Mouse (Mus musculus): Measurements from ENCODE around the gene Ccdc81. TPM values are rescaled to one million over a fixed set of nuclear protein-coding genes. Genes with fewer than 3 reads are reported as not detected.

Ccdc81 gene
- polyA plus RNA-seq, 1 experiment from 2014 or later, result not detected

- H3K4me1 ChIP-seq, result 0 out of 2 replicates have a peak, but pooled peaks cover 3% of the 10 kb centered on the region
- H3K27ac ChIP-seq, result no peak overlapping the region
- no peaks in the 10 kb centered on the region for H3K36me3 ChIP-seq
- ATAC-seq (ENCODE audit: insufficient read depth, low FRiP score, low read depth), result no peak
- H3K4me3 ChIP-seq (replicated peaks), result no peak overlapping the region
- no peaks in the 10 kb centered on the region for H3K27me3 ChIP-seq (replicated peaks)
- no peak overlapping the region for H3K9ac ChIP-seq
- H3K9me3 ChIP-seq, result no peaks in the 10 kb centered on the region
- H3K4me2 ChIP-seq, result no peak overlapping the region
- 62% methylated on average over 1 of the region's 1 CpGs for WGBS
These were observed 48.2 kb downstream of the Ccdc81 start for GRCm38 (mm10) chr7:89855196-89855595.

GRCm38 (mm10) chr7:89853131-89853530 is 50.3 kb downstream of the Ccdc81 start:
- Histone ChIP-seq H3K4me3 (replicated peaks) (no peak overlapping the region), H3K4me2 (no peak overlapping the region), H3K9ac (no peak overlapping the region), H3K9me3 (no peaks in the 10 kb centered on the region), H3K27ac (no peak overlapping the region), H3K27me3 (replicated peaks) (no peaks in the 10 kb centered on the region), H3K36me3 (no peaks in the 10 kb centered on the region), H3K4me1 (0 out of 2 replicates have a peak, but pooled peaks cover 3% of the 10 kb centered on the region)
- WGBS, result 77% methylated on average over 5 of the region's 5 CpGs
- no peak for ATAC-seq (ENCODE audit: insufficient read depth, low FRiP score, low read depth)

- H3K36me3 ChIP-seq, result no peaks in the 10 kb centered on the region
- H3K4me2 ChIP-seq, result no peak overlapping the region
- no peaks in the 10 kb centered on the region for H3K27me3 ChIP-seq (replicated peaks)
- H3K4me1 ChIP-seq, result 0 out of 2 replicates have a peak, but pooled peaks cover 3% of the 10 kb centered on the region
- no peaks in the 10 kb centered on the region for H3K9me3 ChIP-seq
- no peak overlapping the region for H3K27ac ChIP-seq
- 43% methylated on average over 10 of the region's 10 CpGs for WGBS
- no peak overlapping the region for H3K9ac ChIP-seq
- ATAC-seq (ENCODE audit: insufficient read depth, low FRiP score, low read depth), result no peak
- no peak overlapping the region for H3K4me3 ChIP-seq (replicated peaks)
These were observed 51.0 kb downstream of the Ccdc81 start for GRCm38 (mm10) chr7:89852158-89853095.

- 0 out of 2 replicates have a peak, but pooled peaks cover 3% of the 10 kb centered on the region for H3K4me1 ChIP-seq
- no peaks in the 10 kb centered on the region for H3K36me3 ChIP-seq
- no peaks in the 10 kb centered on the region for H3K27me3 ChIP-seq (replicated peaks)
- no peak overlapping the region for H3K27ac ChIP-seq
- H3K9me3 ChIP-seq, result no peaks in the 10 kb centered on the region
- H3K4me3 ChIP-seq (replicated peaks), result no peak overlapping the region
- no peak for ATAC-seq (ENCODE audit: insufficient read depth, low FRiP score, low read depth)
- no peak overlapping the region for H3K4me2 ChIP-seq
- H3K9ac ChIP-seq, result no peak overlapping the region
- WGBS, result 62% methylated on average over 3 of the region's 3 CpGs
These were observed 52.9 kb downstream of the Ccdc81 start for GRCm38 (mm10) chr7:89850510-89850909.

- no peaks in the 10 kb centered on the region for H3K4me1 ChIP-seq
- H3K4me3 ChIP-seq (replicated peaks), result no peak overlapping the region
- no peak for ATAC-seq (ENCODE audit: insufficient read depth, low FRiP score, low read depth)
- 70% methylated on average over 4 of the region's 4 CpGs for WGBS
- H3K36me3 ChIP-seq, result no peaks in the 10 kb centered on the region
- H3K9me3 ChIP-seq, result no peaks in the 10 kb centered on the region
- H3K9ac ChIP-seq, result no peak overlapping the region
- H3K27ac ChIP-seq, result no peak overlapping the region
- H3K4me2 ChIP-seq, result no peak overlapping the region
- no peaks in the 10 kb centered on the region for H3K27me3 ChIP-seq (replicated peaks)
These were observed 57.8 kb downstream of the Ccdc81 start for GRCm38 (mm10) chr7:89845669-89846068.

- 31% methylated on average over 6 of the region's 6 CpGs for WGBS
- H3K27ac ChIP-seq, result no peak overlapping the region
- no peak overlapping the region for H3K9ac ChIP-seq
- 0 out of 2 replicates have a peak, but pooled peaks cover 3% of the 10 kb centered on the region for H3K27me3 ChIP-seq (replicated peaks)
- no peaks in the 10 kb centered on the region for H3K9me3 ChIP-seq
- ATAC-seq (ENCODE audit: insufficient read depth, low FRiP score, low read depth), result no peak
- H3K4me2 ChIP-seq, result no peak overlapping the region
- H3K4me1 ChIP-seq, result no peaks in the 10 kb centered on the region
- H3K4me3 ChIP-seq (replicated peaks), result no peak overlapping the region
- no peaks in the 10 kb centered on the region for H3K36me3 ChIP-seq
These were observed 59.9 kb downstream of the Ccdc81 start for GRCm38 (mm10) chr7:89843533-89843932.

- 65% methylated on average over 6 of the region's 6 CpGs for WGBS
- Histone ChIP-seq H3K4me3 (replicated peaks) (no peak overlapping the region), H3K4me1 (no peaks in the 10 kb centered on the region), H3K27ac (no peak overlapping the region), H3K9ac (no peak overlapping the region), H3K27me3 (replicated peaks) (0 out of 2 replicates have a peak, but pooled peaks cover 3% of the 10 kb centered on the region), H3K4me2 (no peak overlapping the region), H3K9me3 (no peaks in the 10 kb centered on the region), H3K36me3 (no peaks in the 10 kb centered on the region)
- ATAC-seq (ENCODE audit: insufficient read depth, low FRiP score, low read depth), result no peak
These were observed 60.3 kb downstream of the Ccdc81 start for GRCm38 (mm10) chr7:89843121-89843520.

- 90% methylated on average over 5 of the region's 5 CpGs for WGBS
- Histone ChIP-seq H3K27ac (no peak overlapping the region), H3K36me3 (no peaks in the 10 kb centered on the region), H3K4me2 (no peak overlapping the region), H3K9ac (no peak overlapping the region), H3K4me3 (replicated peaks) (no peak overlapping the region), H3K9me3 (no peaks in the 10 kb centered on the region), H3K4me1 (no peaks in the 10 kb centered on the region), H3K27me3 (replicated peaks) (0 out of 2 replicates have a peak, but pooled peaks cover 3% of the 10 kb centered on the region)
- ATAC-seq (ENCODE audit: insufficient read depth, low FRiP score, low read depth), result no peak
These were observed 61.1 kb downstream of the Ccdc81 start for GRCm38 (mm10) chr7:89842404-89842715.

- H3K27ac ChIP-seq, result no peak overlapping the region
- no peaks in the 10 kb centered on the region for H3K36me3 ChIP-seq
- no peak overlapping the region for H3K4me2 ChIP-seq
- H3K9me3 ChIP-seq, result no peaks in the 10 kb centered on the region
- no peak overlapping the region for H3K9ac ChIP-seq
- peak; percentile 39; the same call in 1 of the 2 replicates for ATAC-seq (ENCODE audit: insufficient read depth, low FRiP score, low read depth)
- no peak overlapping the region for H3K4me3 ChIP-seq (replicated peaks)
- no peaks in the 10 kb centered on the region for H3K4me1 ChIP-seq
- H3K27me3 ChIP-seq (replicated peaks), result 0 out of 2 replicates have a peak, but pooled peaks cover 3% of the 10 kb centered on the region
- WGBS, result 31% methylated on average over 15 of the region's 15 CpGs
These were observed 61.6 kb downstream of the Ccdc81 start for GRCm38 (mm10) chr7:89841670-89842403.

GRCm38 (mm10) chr7:89839721-89840120 is 63.7 kb downstream of the Ccdc81 start:
- Histone ChIP-seq H3K27me3 (replicated peaks) (0 out of 2 replicates have a peak, but pooled peaks cover 3% of the 10 kb centered on the region), H3K9ac (no peak overlapping the region), H3K4me2 (no peak overlapping the region), H3K4me3 (replicated peaks) (no peak overlapping the region), H3K9me3 (no peaks in the 10 kb centered on the region), H3K27ac (no peak overlapping the region), H3K4me1 (no peaks in the 10 kb centered on the region), H3K36me3 (no peaks in the 10 kb centered on the region)
- 64% methylated on average over 8 of the region's 8 CpGs for WGBS
- no peak for ATAC-seq (ENCODE audit: insufficient read depth, low FRiP score, low read depth)

GRCm38 (mm10) chr7:89837841-89838240 is 65.6 kb downstream of the Ccdc81 start:
- H3K9ac ChIP-seq, result no peak overlapping the region
- H3K4me1 ChIP-seq, result no peaks in the 10 kb centered on the region
- no peak overlapping the region for H3K4me2 ChIP-seq
- 0 out of 2 replicates have a peak, but pooled peaks cover 3% of the 10 kb centered on the region for H3K27me3 ChIP-seq (replicated peaks)
- no peak overlapping the region for H3K4me3 ChIP-seq (replicated peaks)
- 51% methylated on average over 4 of the region's 4 CpGs for WGBS
- no peak for ATAC-seq (ENCODE audit: insufficient read depth, low FRiP score, low read depth)
- no peaks in the 10 kb centered on the region for H3K36me3 ChIP-seq
- no peak overlapping the region for H3K27ac ChIP-seq
- H3K9me3 ChIP-seq, result no peaks in the 10 kb centered on the region

- H3K27ac ChIP-seq, result no peak overlapping the region
- WGBS, result 92% methylated on average over 7 of the region's 7 CpGs
- no peaks in the 10 kb centered on the region for H3K4me1 ChIP-seq
- no peaks in the 10 kb centered on the region for H3K9me3 ChIP-seq
- H3K27me3 ChIP-seq (replicated peaks), result 0 out of 2 replicates have a peak, but pooled peaks cover 3% of the 10 kb centered on the region
- no peaks in the 10 kb centered on the region for H3K36me3 ChIP-seq
- no peak overlapping the region for H3K9ac ChIP-seq
- ATAC-seq (ENCODE audit: insufficient read depth, low FRiP score, low read depth), result no peak
- no peak overlapping the region for H3K4me2 ChIP-seq
- H3K4me3 ChIP-seq (replicated peaks), result no peak overlapping the region
These were observed 66.8 kb downstream of the Ccdc81 start for GRCm38 (mm10) chr7:89836676-89837075.
